Mouse (Mus musculus): ENCODE measurements around the gene Tagln.

Gene Tagln

DNA sequence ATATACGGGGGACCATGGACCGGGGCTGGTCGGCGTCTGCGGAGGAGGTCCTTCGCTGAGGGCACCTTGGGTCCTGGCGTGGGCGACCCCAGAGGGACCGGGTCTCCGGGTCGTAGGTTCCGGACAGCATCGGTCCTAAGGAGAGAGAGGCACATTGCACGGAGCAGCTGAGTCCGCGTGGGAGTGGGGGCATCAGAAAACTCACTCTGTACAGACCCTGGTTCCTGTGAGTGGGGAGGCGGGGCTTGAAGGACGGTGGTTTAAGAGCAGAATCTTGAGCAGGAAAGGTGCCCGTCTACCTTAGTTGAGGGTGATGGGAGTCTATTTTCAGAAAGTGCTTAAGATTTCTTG, 28.8 kb downstream of the Tagln start:
- no peak for DNase-seq (ENCODE audit: low read depth, low spot score)

GRCm38 (mm10) chr9:45906355-45907077, 29.3 kb downstream of the Tagln start, which contains the start of the genes Pcsk7 and Rnf214:
Gene Pcsk7, plus strand, starts transcription at chr9:45906497.
Gene Rnf214, minus strand, starts transcription at chr9:45906911.
- peak; percentile 91 for DNase-seq (ENCODE audit: low read depth, low spot score)

GRCm38 (mm10) chr9:45905811-45906237, 30.0 kb downstream of the Tagln start:
- DNase-seq (ENCODE audit: low read depth, low spot score) = no peak

DNA sequence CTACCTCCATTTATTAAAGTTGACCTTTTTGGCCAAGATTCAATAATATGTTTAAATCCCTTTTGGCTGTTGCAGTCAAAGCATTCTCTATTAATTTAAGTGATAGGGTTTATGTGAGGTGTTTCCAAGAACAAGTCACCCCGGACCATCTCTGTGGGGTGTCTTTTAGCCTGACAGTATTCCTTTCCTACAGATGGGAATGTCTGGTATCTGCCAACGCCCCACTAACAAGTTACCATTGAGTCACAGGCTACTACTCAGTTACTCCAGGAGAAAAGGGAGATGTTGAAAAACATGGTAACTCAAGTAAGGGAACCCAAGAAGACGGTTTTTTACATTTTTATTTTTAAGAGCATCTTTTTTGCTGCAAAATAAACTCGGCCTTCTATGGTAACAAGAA, 30.7 kb downstream of the Tagln start:
- no peak for DNase-seq (ENCODE audit: low read depth, low spot score)

DNA sequence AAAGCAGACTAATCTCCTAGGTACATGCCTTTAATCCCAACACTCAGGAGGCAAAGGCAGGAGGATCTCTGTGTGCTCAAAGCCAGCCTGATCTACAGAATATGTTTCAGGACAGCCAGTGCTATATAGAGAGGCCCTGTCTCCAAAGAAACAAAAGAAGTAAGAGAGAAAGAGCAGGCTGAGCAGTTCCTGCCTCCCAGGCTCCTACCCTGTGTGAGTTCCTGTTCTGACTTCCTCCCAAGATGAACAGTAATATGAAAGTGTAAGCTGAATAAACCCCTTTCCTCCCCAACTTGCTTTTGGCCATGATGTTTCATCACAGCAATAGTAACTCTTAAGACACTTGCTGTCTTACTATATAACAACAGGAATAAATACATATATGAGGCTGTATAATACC, 42.2 kb downstream of the Tagln start:
- no peak for DNase-seq (ENCODE audit: low read depth, low spot score)

All from CD4-positive helper T cell, adult 2 months (primary cell).